Mouse (Mus musculus) megakaryocyte-erythroid progenitor cell, adult 5-6 weeks (primary cell): Measurements from ENCODE around the gene Odf2l. TPM values are rescaled to one million over a fixed set of nuclear protein-coding genes. Genes with fewer than 3 reads are reported as not detected.

ENCODE experiments used
- ATAC-seq: replicated peaks from 2 replicates; pipeline ENCODE4 v1.8.0; 2016; ENCODE audit warnings: mild to moderate bottlenecking, inconsistent platforms; ENCODE audit not compliant: severe bottlenecking, poor library complexity, low FRiP score, low TSS enrichment
- total RNA-seq, 2 experiments: library from RNA; stranded (forward) in 1 of 2; stranded (reverse) in 1 of 2; fragments of 200-1000, 215-1000 nt in 1 of 2; fragments of >200 nt in 1 of 2; fragmentation: Nextera tagmentation in 1 of 2; gene quantifications; 2 replicates each; pipeline ENCODE4 v1.2.3; 2014 to 2017

Gene Odf2l
- total RNA-seq, 2 experiments from 2014 or later = 27.7 to 44.8 TPM

GRCm38 (mm10) chr3:145195240-145195923 lies 77.0 kb downstream of the Odf2l start:
- ATAC-seq = no peak

GRCm38 (mm10) chr3:145198050-145198449 lies 79.7 kb downstream of the Odf2l start:
- ATAC-seq = no peak

Other genes starting within 250 kb of the Odf2l start
- gene Clca4b, start 186.1 kb upstream of the Odf2l start, total RNA-seq (2014; fragmentation: Nextera tagmentation) = not detected in 2 replicates
- gene Clca4b, start 186.1 kb upstream of the Odf2l start, total RNA-seq (2017) = not detected in 2 replicates
- gene Clca4a, start 143.5 kb upstream of the Odf2l start, total RNA-seq (2014; fragmentation: Nextera tagmentation) = not detected in 2 replicates
- gene Clca4a, start 143.5 kb upstream of the Odf2l start, total RNA-seq (2017) = not detected in 2 replicates
- not detected in 2 replicates for gene Clca1, start 85.8 kb upstream of the Odf2l start, total RNA-seq (2014; fragmentation: Nextera tagmentation)
- gene Clca1, start 85.8 kb upstream of the Odf2l start, total RNA-seq (2017) = not detected in 2 replicates
- not detected in 2 replicates for gene Clca2, start 19.1 kb upstream of the Odf2l start, total RNA-seq (2014; fragmentation: Nextera tagmentation)
- gene Clca2, start 19.1 kb upstream of the Odf2l start, total RNA-seq (2017) = not detected in 2 replicates
- gene Col24a1, start 173.9 kb downstream of the Odf2l start, total RNA-seq (2014; fragmentation: Nextera tagmentation) = not detected in 2 replicates
- not detected in 2 replicates for gene Col24a1, start 173.9 kb downstream of the Odf2l start, total RNA-seq (2017)